Mouse (Mus musculus): ENCODE measurements at regions not wholly inside any gene's neighbourhood (a gene's known extent, or its start where the extent isn't known, plus 50 kb on each side); places are given as distances from the start of the nearest gene placed in this dataset.

- DNase-seq (ENCODE audit: extremely low read depth): no peak
- Histone ChIP-seq H3K4me1 (ENCODE audit: control insufficient read depth in 1 of 2, insufficient read depth in 2 of 2) (no peaks in the 10 kb centered on the region), H3K79me2 (replicated peaks; ENCODE audit: control insufficient read depth, extremely low read depth, insufficient read depth, poor library complexity, severe bottlenecking) (no peaks in the 10 kb centered on the region), H3K4me3 (replicated peaks in 1 of 3; ENCODE audit: low read depth in 2 of 3, low read length in 2 of 3, poor library complexity in 1 of 3) (no peak overlapping the region), H3K27me3 (replicated peaks) (peaks cover 2% of the 10 kb centered on the region), H3K4me2 (ENCODE audit: insufficient read depth, low read depth, poor library complexity, severe bottlenecking) (no peak overlapping the region), H3K27ac (ENCODE audit: insufficient read depth, low read depth) (no peak overlapping the region), H3K9me3 (replicated peaks; ENCODE audit: low read length) (no peaks in the 10 kb centered on the region), H3K36me3 (replicated peaks in 1 of 2; ENCODE audit: control insufficient read depth in 1 of 2, insufficient read depth in 1 of 2, low read length in 1 of 2) (no peaks in the 10 kb centered on the region), H3K9ac (ENCODE audit: insufficient read depth, low read depth) (no peak overlapping the region)
- TF ChIP-seq TCF12 (IDR thresholded peaks at IDR 0.05; ENCODE audit: low read depth, low read length) (no peak), SMC3 (IDR thresholded peaks at IDR 0.05; ENCODE audit: low read depth, low read length) (no peak), MYC (IDR thresholded peaks at IDR 0.05; ENCODE audit: low read depth, low read length) (no peak), UBTF (IDR thresholded peaks at IDR 0.05; ENCODE audit: low read depth, low read length) (no peak), USF1 (IDR thresholded peaks at IDR 0.05; ENCODE audit: low read depth, low read length) (no peak), ZC3H11A (IDR thresholded peaks at IDR 0.05; ENCODE audit: low read depth, low read length) (no peak), POLR2AphosphoS2 (IDR thresholded peaks at IDR 0.05; ENCODE audit: low read depth, low read length) (no peak), MAZ (IDR thresholded peaks at IDR 0.05; ENCODE audit: low read depth, low read length) (no peak), MEF2A (IDR thresholded peaks at IDR 0.05; ENCODE audit: borderline replicate concordance, low read depth, low read length) (no peak), MAFK (IDR thresholded peaks at IDR 0.05; ENCODE audit: insufficient replicate concordance, low read length) (no peak), NRF1 (IDR thresholded peaks at IDR 0.05; ENCODE audit: low read depth, low read length) (no peak), ZKSCAN1 (IDR thresholded peaks at IDR 0.05; ENCODE audit: borderline replicate concordance, low read depth, low read length) (no peak), ETS1 (conservative IDR thresholded peaks at IDR 0.05; ENCODE audit: low read depth, low read length) (no peak), CHD2 (IDR thresholded peaks at IDR 0.05; ENCODE audit: low read length) (no peak), HCFC1 (IDR thresholded peaks at IDR 0.05; ENCODE audit: low read depth, low read length) (no peak), JUN (IDR thresholded peaks at IDR 0.05; ENCODE audit: insufficient read depth, low read depth, low read length) (no peak), IRF4 (IDR thresholded peaks at IDR 0.05; ENCODE audit: low read depth, low read length) (no peak), PAX5 (IDR thresholded peaks at IDR 0.05; ENCODE audit: low read length) (no peak; the same call in 1 of the 2 replicates), JUND (conservative IDR thresholded peaks at IDR 0.05; ENCODE audit: low read depth, low read length) (no peak)
- dilution Hi-C loops (cut with MboI; ENCODE audit: extremely low pct_ligation_motif_present, extremely low pct_unique_long_range_greater_than_20kb, low sequenced_read_pairs) (no loop called here), in situ Hi-C loops (cut with MboI; ENCODE audit: low pct_ligation_motif_present, low pct_unique_long_range_greater_than_20kb, low sequenced_read_pairs) (no loop called here)
Measured at GRCm38 (mm10) chr1:75630287-75630686, 84.2 kb downstream of the Slc4a3 start.

DNA sequence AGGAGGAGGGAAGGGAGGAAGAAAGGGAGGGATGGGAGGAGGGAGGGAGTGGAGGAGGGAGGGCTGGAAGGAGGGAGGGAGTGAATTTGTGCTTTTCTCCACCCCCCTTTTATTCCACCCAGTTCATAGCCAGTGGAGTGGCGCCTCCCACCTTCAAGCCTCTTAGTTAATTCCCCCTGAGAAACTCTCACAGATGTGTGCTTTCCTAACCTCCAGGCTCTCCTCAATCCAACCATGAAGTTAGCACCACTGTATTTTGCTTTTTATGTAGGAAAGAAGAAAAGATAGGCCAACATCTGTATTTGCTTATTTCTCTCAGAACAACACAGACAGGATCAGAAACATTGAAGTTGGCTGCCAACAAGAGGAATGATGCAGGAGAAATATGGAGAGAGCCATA is 85.7 kb downstream of the Slc4a3 start:
- H3K36me3 ChIP-seq (replicated peaks in 1 of 2; ENCODE audit: control insufficient read depth in 1 of 2, insufficient read depth in 1 of 2, low read length in 1 of 2): no peaks in the 10 kb centered on the region
- no peak for TF ChIP-seq ZNF384 (IDR thresholded peaks at IDR 0.05; ENCODE audit: low read depth, low read length)
- no peak for TF ChIP-seq CHD1 (IDR thresholded peaks at IDR 0.05; ENCODE audit: low read depth, low read length)
- no peak for TF ChIP-seq RCOR1 (conservative IDR thresholded peaks at IDR 0.05; ENCODE audit: low read depth, low read length)
- TF ChIP-seq BHLHE40 (IDR thresholded peaks at IDR 0.05; ENCODE audit: low read depth, low read length): no peak
- TF ChIP-seq KAT2A (IDR thresholded peaks at IDR 0.05; ENCODE audit: insufficient replicate concordance, low read length): no peak
- H3K79me2 ChIP-seq (replicated peaks; ENCODE audit: control insufficient read depth, extremely low read depth, insufficient read depth, poor library complexity, severe bottlenecking): no peaks in the 10 kb centered on the region
- H3K4me3 ChIP-seq (replicated peaks in 1 of 3; ENCODE audit: low read depth in 2 of 3, low read length in 2 of 3, poor library complexity in 1 of 3): no peak overlapping the region
- H3K27ac ChIP-seq (ENCODE audit: insufficient read depth, low read depth): no peak overlapping the region
- no peaks in the 10 kb centered on the region for H3K9me3 ChIP-seq (replicated peaks; ENCODE audit: low read length)
- in situ Hi-C loops (cut with MboI; ENCODE audit: low pct_ligation_motif_present, low pct_unique_long_range_greater_than_20kb, low sequenced_read_pairs) (no loop called here), dilution Hi-C loops (cut with MboI; ENCODE audit: extremely low pct_ligation_motif_present, extremely low pct_unique_long_range_greater_than_20kb, low sequenced_read_pairs) (no loop called here)
- H3K27me3 ChIP-seq (replicated peaks): peaks cover 2% of the 10 kb centered on the region
- DNase-seq (ENCODE audit: extremely low read depth): no peak
- H3K4me2 ChIP-seq (ENCODE audit: insufficient read depth, low read depth, poor library complexity, severe bottlenecking): no peak overlapping the region
- no peak overlapping the region for H3K9ac ChIP-seq (ENCODE audit: insufficient read depth, low read depth)
- H3K4me1 ChIP-seq (ENCODE audit: control insufficient read depth in 1 of 2, insufficient read depth in 2 of 2): no peaks in the 10 kb centered on the region

Measured in CH12.LX (cell line).